Mouse (Mus musculus): ENCODE measurements around the gene Cdkn2aipnl.
A peak's percentile ranks its signal among the peaks of the same experiment; 100 is the strongest.

Gene Cdkn2aipnl

GRCm38 (mm10) chr11:51946144-51946543 lies 21.3 kb upstream of the Cdkn2aipnl start:
- no peak for DNase-seq (ENCODE audit: low read depth)

GRCm38 (mm10) chr11:51949155-51949840 lies 18.2 kb upstream of the Cdkn2aipnl start:
- DNase-seq (ENCODE audit: low read depth), result no peak

GRCm38 (mm10) chr11:51949919-51950318 lies 17.5 kb upstream of the Cdkn2aipnl start:
- DNase-seq (ENCODE audit: low read depth), result no peak

- no peak for DNase-seq (ENCODE audit: low read depth)
Observed at GRCm38 (mm10) chr11:51951861-51952420, 15.5 kb upstream of the Cdkn2aipnl start.

GRCm38 (mm10) chr11:51956112-51956511 lies 11.3 kb upstream of the Cdkn2aipnl start:
- DNase-seq (ENCODE audit: low read depth), result no peak

GRCm38 (mm10) chr11:51957760-51958159 lies 9.7 kb upstream of the Cdkn2aipnl start:
- DNase-seq (ENCODE audit: low read depth), result no peak

- no peak for DNase-seq (ENCODE audit: low read depth)
Observed at GRCm38 (mm10) chr11:51959511-51959910, 8.0 kb upstream of the Cdkn2aipnl start.

- DNase-seq (ENCODE audit: low read depth), result peak; percentile 70
Observed at GRCm38 (mm10) chr11:51960061-51960460, 7.4 kb upstream of the Cdkn2aipnl start.

- DNase-seq (ENCODE audit: low read depth), result peak; percentile 94
Observed at GRCm38 (mm10) chr11:51960967-51961471, 6.4 kb upstream of the Cdkn2aipnl start.

- no peak for DNase-seq (ENCODE audit: low read depth)
Observed at GRCm38 (mm10) chr11:51961761-51962160, 5.7 kb upstream of the Cdkn2aipnl start.

GRCm38 (mm10) chr11:51962277-51962676 lies 5.2 kb upstream of the Cdkn2aipnl start:
- no peak for DNase-seq (ENCODE audit: low read depth)

- no peak for DNase-seq (ENCODE audit: low read depth)
Observed at GRCm38 (mm10) chr11:51966651-51967050, 810 bp upstream of the Cdkn2aipnl start.

GRCm38 (mm10) chr11:51968896-51969295 lies 1.4 kb downstream of the Cdkn2aipnl start:
- DNase-seq (ENCODE audit: low read depth), result no peak

- DNase-seq (ENCODE audit: low read depth), result no peak
Observed at GRCm38 (mm10) chr11:51969511-51969910, 2.0 kb downstream of the Cdkn2aipnl start.

- no peak for DNase-seq (ENCODE audit: low read depth)
Observed at GRCm38 (mm10) chr11:51971644-51972043, 4.2 kb downstream of the Cdkn2aipnl start.

GRCm38 (mm10) chr11:51999611-52000289 lies 32.3 kb downstream of the Cdkn2aipnl start:
- DNase-seq (ENCODE audit: low read depth), result peak; percentile 53

GRCm38 (mm10) chr11:52000290-52000962 lies 33.0 kb downstream of the Cdkn2aipnl start, which contains the start of gene Ube2b:
Gene Ube2b (minus strand): TSS chr11:52000762.
- DNase-seq (ENCODE audit: low read depth), result peak; percentile 98

- DNase-seq (ENCODE audit: low read depth), result no peak
Observed at GRCm38 (mm10) chr11:52001341-52001740, 33.9 kb downstream of the Cdkn2aipnl start.

GRCm38 (mm10) chr11:52001861-52002260 lies 34.4 kb downstream of the Cdkn2aipnl start:
- no peak for DNase-seq (ENCODE audit: low read depth)

GRCm38 (mm10) chr11:52002842-52003504 lies 35.5 kb downstream of the Cdkn2aipnl start:
- no peak for DNase-seq (ENCODE audit: low read depth)

GRCm38 (mm10) chr11:52003505-52003771 lies 36.0 kb downstream of the Cdkn2aipnl start:
- no peak for DNase-seq (ENCODE audit: low read depth)

Measured in fibroblast of lung, adult 2 months (primary cell).